Mouse (Mus musculus): ENCODE data around the gene Ptx4.

- TF ChIP-seq POLR2A (IDR thresholded peaks at IDR 0.05; ENCODE audit: borderline replicate concordance, extremely low read depth, low read depth, low read length) = no peak
- TF ChIP-seq CTCF (IDR thresholded peaks at IDR 0.05; ENCODE audit: insufficient read depth, low read length) = no peak
Measured at GRCm38 (mm10) chr17:25127079-25127478, 6.5 kb downstream of the Ptx4 start.

Measured in lung, adult 2 months (tissue).